27 mouse cellular contexts compared by ENCODE assay signal in the genomic region with DNA sequence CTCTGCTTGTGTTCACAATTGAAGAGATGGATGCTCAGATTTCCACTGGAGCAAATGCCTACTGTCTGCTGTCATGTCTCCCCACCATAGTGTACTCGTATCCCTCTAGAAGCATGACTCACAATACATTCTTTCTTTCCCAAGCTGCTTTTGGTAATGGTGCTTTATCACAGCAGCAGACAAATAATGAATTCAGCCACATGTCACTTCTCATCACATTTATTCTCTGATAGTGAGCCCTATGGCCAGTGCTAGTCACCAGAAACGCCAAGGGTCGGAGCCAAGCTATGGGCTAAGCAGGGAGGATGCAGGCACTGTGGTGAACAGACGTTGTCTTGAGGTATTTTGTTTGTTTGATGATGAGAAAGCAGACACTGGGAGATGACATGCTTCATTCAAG.
DNase-seq lines count a peak whose midpoint lies in the region; ATAC-seq and TF ChIP-seq lines count a peak whose summit lies in the region.
"Had no signal": no experiment of that assay in that cellular context is flagged by ENCODE, and none has a peak within 500 bp of the region (broad histone marks: within the 10 kb centered on the region; RNA-seq: fewer than 3 reads in every experiment).

No protein-coding gene starts in this region.

- no peaks in the 10 kb centered on the region for H3K27me3 ChIP-seq in myocyte (ENCODE audit: control insufficient read depth, insufficient read depth, insufficient read length)
- no peaks in the 10 kb centered on the region for H3K27me3 ChIP-seq in midbrain, embryonic 16.5 days (ENCODE audit: control insufficient read depth, insufficient read depth, low read depth, low read length)
- H3K27me3 ChIP-seq: CH12.LX; embryonic facial prominence, embryonic 13.5 days; forebrain, embryonic 13.5 days; hindbrain, embryonic 12.5 days; hindbrain, embryonic 15.5 days; Patski had no signal

- no peaks in the 10 kb centered on the region for H3K36me3 ChIP-seq in myocyte (ENCODE audit: control insufficient read depth, insufficient read depth)
- no peaks in the 10 kb centered on the region for H3K36me3 ChIP-seq in midbrain, embryonic 16.5 days (ENCODE audit: control insufficient read depth, insufficient read depth, low read length)
- H3K36me3 ChIP-seq: embryonic facial prominence, embryonic 10.5 days; embryonic facial prominence, embryonic 13.5 days; G1E; hindbrain, embryonic 12.5 days; hindbrain, embryonic 15.5 days had no signal

- 75% methylated on average over 4 of the region's 4 CpGs for WGBS in midbrain, embryonic 16.5 days

- H3K79me2 ChIP-seq in myocyte (ENCODE audit: control insufficient read depth, insufficient read depth): no peaks in the 10 kb centered on the region

- peak; percentile 38 for DNase-seq in left cerebral cortex, postnatal 4 days
- DNase-seq in left cerebral cortex, postnatal 14 days (ENCODE audit: low spot score in 2 of 2): no peak
- peak; percentile 32 for DNase-seq in MN1 (ENCODE audit: low spot score)
- DNase-seq in adrenal gland, adult 2 months: no peak
- DNase-seq in kidney, postnatal 36 days: no peak
- DNase-seq: adrenal gland, postnatal 14 days; cerebellum, adult 11 months; cerebellum, adult 8-10 months; cerebellum, postnatal 36 days; embryo, embryonic 11 days; gastrocnemius, adult 2 months; gastrocnemius, postnatal 14 days; heart, adult 11 months had no signal

- H3K9ac ChIP-seq in midbrain, embryonic 16.5 days (ENCODE audit: low read depth, low read length): no peak overlapping the region
- H3K9ac ChIP-seq: embryonic facial prominence, embryonic 13.5 days; forebrain, embryonic 13.5 days; hindbrain, embryonic 12.5 days; hindbrain, embryonic 15.5 days had no signal

- H3K4me1 ChIP-seq in midbrain, embryonic 16.5 days (ENCODE audit: control insufficient read depth, insufficient read depth, low read length): no peaks in the 10 kb centered on the region
- H3K4me1 ChIP-seq: embryonic facial prominence, embryonic 10.5 days; embryonic facial prominence, embryonic 13.5 days; forebrain, embryonic 13.5 days; hindbrain, embryonic 12.5 days had no signal

- H3K9me3 ChIP-seq in midbrain, embryonic 16.5 days (replicated peaks; ENCODE audit: control insufficient read depth, low read length, poor library complexity, severe bottlenecking): no peaks in the 10 kb centered on the region
- H3K9me3 ChIP-seq: embryonic facial prominence, embryonic 10.5 days; embryonic facial prominence, embryonic 13.5 days; forebrain, embryonic 13.5 days; G1E; hindbrain, embryonic 12.5 days; hindbrain, embryonic 15.5 days had no signal

- intact Hi-C loops in left cerebral cortex, postnatal 4 days (cut with DNase I): no loop called here
- intact Hi-C loops in left cerebral cortex, postnatal 14 days (cut with DNase I): no loop called here

- ATAC-seq in midbrain, embryonic 16.5 days: no peak
- ATAC-seq: forebrain, embryonic 13.5 days; forebrain, embryonic 16.5 days; intestine, postnatal 0 days; Patski had no signal

- peak overlapping the region; percentile 13 for H3K4me2 ChIP-seq in myocyte (ENCODE audit: low read depth)
- H3K4me2 ChIP-seq in midbrain, embryonic 16.5 days (ENCODE audit: low read length): no peak overlapping the region
- H3K4me2 ChIP-seq: embryonic facial prominence, embryonic 13.5 days; forebrain, embryonic 13.5 days; heart, embryonic 11.5 days; hindbrain, embryonic 12.5 days; hindbrain, embryonic 15.5 days had no signal

- H3K27ac ChIP-seq in midbrain, embryonic 16.5 days (ENCODE audit: low read length): no peak overlapping the region
- H3K27ac ChIP-seq: embryonic facial prominence, embryonic 10.5 days; embryonic facial prominence, embryonic 13.5 days; forebrain, embryonic 13.5 days; gastrocnemius, adult 2 months; hindbrain, embryonic 12.5 days; hindbrain, embryonic 15.5 days had no signal

- H3K4me3 ChIP-seq in myocyte: no peak overlapping the region
- H3K4me3 ChIP-seq in midbrain, embryonic 16.5 days (ENCODE audit: low read depth, low read length): no peak overlapping the region
- H3K4me3 ChIP-seq: embryonic facial prominence, embryonic 10.5 days; embryonic facial prominence, embryonic 13.5 days; erythroblast, embryonic 14.5 days; forebrain, embryonic 13.5 days; gastrocnemius, adult 2 months; hindbrain, embryonic 12.5 days; hindbrain, embryonic 15.5 days had no signal

- TF ChIP-seq POLR2A in myocyte (IDR thresholded peaks at IDR 0.05; ENCODE audit: insufficient read length, low read depth): no peak

- no peak overlapping the region for H3ac ChIP-seq in myocyte (ENCODE audit: control insufficient read depth, insufficient read length)

TF ChIP-seq in myocyte, 11 proteins besides CTCF, POLR2A, EP300 and RAD21:
- TF ChIP-seq E2F4 (IDR thresholded peaks at IDR 0.05; ENCODE audit: insufficient read depth) (no peak), MAX (IDR thresholded peaks at IDR 0.05; ENCODE audit: low read depth) (no peak), TCF3 (IDR thresholded peaks at IDR 0.05; ENCODE audit: insufficient read length, low read depth) (no peak), MYOG (IDR thresholded peaks at IDR 0.05; ENCODE audit: control insufficient read depth in 1 of 3, insufficient read depth in 1 of 3, insufficient read length in 2 of 3, low read depth in 2 of 3) (no peak), SRF (IDR thresholded peaks at IDR 0.05; ENCODE audit: control insufficient read depth, insufficient read length, low read depth) (no peak), USF1 (IDR thresholded peaks at IDR 0.05; ENCODE audit: low read depth) (no peak)

Comparison
In these comparisons a context has a peak if more than half of its experiments do, and no peak if none do; other contexts are left out.
1. DNase-seq: peak in left cerebral cortex, postnatal 4 days (single experiment) and MN1 (single experiment); none in left cerebral cortex, postnatal 14 days (0 of 2), adrenal gland, adult 2 months (single experiment) and kidney, postnatal 36 days (0 of 2).